Mouse (Mus musculus) hindbrain, postnatal 0 days (tissue): ENCODE measurements around the gene Rab30. TPM values are rescaled to one million over a fixed set of nuclear protein-coding genes. Genes with fewer than 3 reads are reported as not detected.
A peak's percentile ranks its signal among the peaks of the same experiment; 100 is the strongest.

Experiments used
- ATAC-seq: fragments of 200-750 bp; cut with Nextera tagmentation; 2 replicates; pipeline ENCODE4 v1.8.0; 2017; ENCODE audit warnings: mild to moderate bottlenecking, moderate TSS enrichment, moderate library complexity
- DNase-seq: peaks from one replicate; pipeline ENCODE4 v3.0.0-alpha.2; 2015; ENCODE audit warnings: low spot score
- H3K27ac ChIP-seq: fragments of 300-500 bp; sonication (generic); 2 replicates; pipeline ENCODE4 v1.5.1; 2014; ENCODE audit warnings: mild to moderate bottlenecking
- H3K27me3 ChIP-seq: fragments of 300-500 bp; sonication (generic); 2 replicates; pipeline ENCODE4 v1.6.1; 2014; ENCODE audit warnings: low read length, mixed read lengths; ENCODE audit not compliant: insufficient read depth
- H3K36me3 ChIP-seq: fragments of 300-500 bp; sonication (generic); 2 replicates; pipeline ENCODE4 v1.6.1; 2014; ENCODE audit warnings: low read length, mixed read lengths; ENCODE audit not compliant: insufficient read depth
- H3K4me1 ChIP-seq: fragments of 300-500 bp; sonication (generic); 2 replicates; pipeline ENCODE4 v1.6.1; 2014; ENCODE audit warnings: antibody characterized with exemption, low read length, mixed read lengths; ENCODE audit not compliant: insufficient read depth
- H3K4me2 ChIP-seq: fragments of 300-500 bp; sonication (generic); 2 replicates; pipeline ENCODE4 v1.6.1; 2014; ENCODE audit warnings: low read depth, mild to moderate bottlenecking, low read length, moderate library complexity, mixed read lengths
- H3K4me3 ChIP-seq: fragments of 300-500 bp; sonication (generic); 2 replicates; pipeline ENCODE4 v1.5.1; 2014; ENCODE audit warnings: low read length
- H3K9ac ChIP-seq: fragments of 300-500 bp; sonication (generic); replicated peaks from 2 replicates; pipeline ENCODE4 v1.6.1; 2014; ENCODE audit warnings: mild to moderate bottlenecking, low read length, moderate library complexity, mixed read lengths
- H3K9me3 ChIP-seq: fragments of 300-500 bp; sonication (generic); 2 replicates; pipeline ENCODE4 v1.6.1; 2016; ENCODE audit warnings: low read length, mixed read lengths
- CTCF ChIP-seq: IDR thresholded peaks from 2 replicates; pipeline ENCODE4 v1.5.1; 2016; ENCODE audit warnings: antibody characterized with exemption, control low read depth, low read depth
- WGBS: fragments of 180-500 bp; shearing (Covaris S2); extraction: QIAGEN DNeasy Blood & Tissue Kit; methylation state at CpG from one replicate; pipeline ENCODE4 v1.1.7; 2014; 5-methylcytosine and 5-hydroxymethylcytosine counted together
- polyA plus RNA-seq: library from polyadenylated mRNA; unstranded; fragments of >200 nt; fragmentation: Nextera tagmentation; extraction: Ambion mirVana; gene quantifications from 2 replicates; pipeline ENCODE4 v1.2.1, GENCODE M21; 2015
- total RNA-seq: library from RNA; depleted of rRNA; stranded (reverse); fragments of >200 nt; gene quantifications from 2 replicates; pipeline ENCODE4 v1.2.3, GENCODE M21; 2014

Rab30 gene
- total and polyA plus RNA-seq, 2 experiments from 2014 or later = 21.8 to 33.2 TPM

GRCm38 (mm10) chr7:92730959-92731358 is 10.4 kb upstream of the Rab30 start:
- TF ChIP-seq CTCF = no peak
- ATAC-seq = no peak

GRCm38 (mm10) chr7:92732136-92732535 is 9.3 kb upstream of the Rab30 start:
- Histone ChIP-seq H3K4me1 (no peaks in the 10 kb centered on the region), H3K4me2 (no peak overlapping the region), H3K27ac (no peak overlapping the region), H3K27me3 (no peaks in the 10 kb centered on the region), H3K9ac (no peak overlapping the region), H3K9me3 (no peaks in the 10 kb centered on the region), H3K36me3 (no peaks in the 10 kb centered on the region), H3K4me3 (no peak overlapping the region)
- DNase-seq (no peak), ATAC-seq (no peak)
- no peak for TF ChIP-seq CTCF
- WGBS = 91% methylated on average over 7 of the region's 7 CpGs

More at GRCm38 (mm10) chr7:92730959-92731358, 10.4 kb upstream of the Rab30 start:
- no peak for DNase-seq
- Histone ChIP-seq H3K4me3 (no peak overlapping the region), H3K9ac (no peak overlapping the region), H3K36me3 (no peaks in the 10 kb centered on the region), H3K27me3 (no peaks in the 10 kb centered on the region), H3K4me1 (no peaks in the 10 kb centered on the region), H3K4me2 (no peak overlapping the region), H3K9me3 (no peaks in the 10 kb centered on the region), H3K27ac (no peak overlapping the region)
- WGBS = 53% methylated on average over 3 of the region's 3 CpGs

- Histone ChIP-seq H3K9me3 (no peaks in the 10 kb centered on the region), H3K36me3 (no peaks in the 10 kb centered on the region), H3K27me3 (no peaks in the 10 kb centered on the region), H3K4me2 (0 out of 2 replicates have a peak overlapping the region, but pooled peaks have one; percentile 10), H3K4me3 (no peak overlapping the region), H3K9ac (no peak overlapping the region), H3K27ac (no peak overlapping the region), H3K4me1 (peaks cover 17% of the 10 kb centered on the region)
- no peak for TF ChIP-seq CTCF
- ATAC-seq (no peak), DNase-seq (no peak)
- WGBS = 59% methylated on average over 1 of the region's 1 CpGs
These were observed 3.8 kb upstream of the Rab30 start for GRCm38 (mm10) chr7:92737560-92737959.

GRCm38 (mm10) chr7:92739956-92740355 is 1.4 kb upstream of the Rab30 start:
- DNase-seq (no peak), ATAC-seq (no peak)
- Histone ChIP-seq H3K4me1 (peaks cover 22% of the 10 kb centered on the region), H3K4me2 (peak overlapping the region; percentile 90), H3K36me3 (no peaks in the 10 kb centered on the region), H3K27me3 (no peaks in the 10 kb centered on the region), H3K27ac (no peak overlapping the region), H3K4me3 (peak overlapping the region; percentile 81), H3K9me3 (no peaks in the 10 kb centered on the region), H3K9ac (peak overlapping the region; percentile 88)
- no peak for TF ChIP-seq CTCF
- 18% methylated on average over 6 of the region's 6 CpGs for WGBS

GRCm38 (mm10) chr7:92740411-92741115 is 840 bp upstream of the Rab30 start:
- peak overlapping the region; percentile 90 for H3K4me2 ChIP-seq
- H3K27me3 ChIP-seq = no peaks in the 10 kb centered on the region
- no peak for DNase-seq
- no peaks in the 10 kb centered on the region for H3K9me3 ChIP-seq
- H3K9ac ChIP-seq = peak overlapping the region; percentile 88
- H3K36me3 ChIP-seq = no peaks in the 10 kb centered on the region
- TF ChIP-seq CTCF = no peak
- peak overlapping the region; percentile 81 for H3K4me3 ChIP-seq
- peak overlapping the region; percentile 98 for H3K27ac ChIP-seq
- ATAC-seq = no peak
- under 1% methylated on average over 23 of the region's 23 CpGs for WGBS
- H3K4me1 ChIP-seq = peaks cover 22% of the 10 kb centered on the region

GRCm38 (mm10) chr7:92741861-92742249 is 452 bp downstream of the Rab30 start:
- Histone ChIP-seq H3K27me3 (no peaks in the 10 kb centered on the region), H3K9me3 (no peaks in the 10 kb centered on the region), H3K36me3 (no peaks in the 10 kb centered on the region), H3K4me2 (peak overlapping the region; percentile 90), H3K27ac (peak overlapping the region; percentile 98), H3K4me1 (peaks cover 22% of the 10 kb centered on the region), H3K4me3 (peak overlapping the region; percentile 81), H3K9ac (peak overlapping the region; percentile 88)
- DNase-seq = no peak
- WGBS = 0% methylated on average over 9 of the region's 9 CpGs
- TF ChIP-seq CTCF = no peak
- ATAC-seq = peak; percentile 46

GRCm38 (mm10) chr7:92742341-92742741 is 938 bp downstream of the Rab30 start:
- ATAC-seq (no peak), DNase-seq (peak; percentile 34)
- Histone ChIP-seq H3K4me3 (peak overlapping the region; percentile 81), H3K9me3 (no peaks in the 10 kb centered on the region), H3K27me3 (no peaks in the 10 kb centered on the region), H3K27ac (peak overlapping the region; percentile 98; the same call in 1 of the 2 replicates), H3K4me1 (peaks cover 22% of the 10 kb centered on the region), H3K9ac (peak overlapping the region; percentile 88), H3K4me2 (peak overlapping the region; percentile 90), H3K36me3 (no peaks in the 10 kb centered on the region)
- no peak for TF ChIP-seq CTCF
- WGBS = 0% methylated on average over 16 of the region's 16 CpGs
